Mouse (Mus musculus) neural tube, embryonic 12.5 days (tissue): ENCODE data around the gene Ntn5. TPM values are rescaled to one million over a fixed set of nuclear protein-coding genes. Genes with fewer than 3 reads are reported as not detected.

ENCODE experiments used
- ATAC-seq: fragments of 200-750 bp; cut with Nextera tagmentation; 2 replicates; pipeline ENCODE4 v1.8.0; 2017; ENCODE audit warnings: low read depth, mild to moderate bottlenecking, moderate TSS enrichment, moderate library complexity; ENCODE audit not compliant: low FRiP score
- H3K27ac ChIP-seq: fragments of 300-500 bp; sonication (generic); 2 replicates; pipeline ENCODE4 v1.5.1; 2016
- H3K27me3 ChIP-seq: fragments of 300-500 bp; sonication (generic); replicated peaks from 2 replicates; pipeline ENCODE4 v1.6.1; 2016; ENCODE audit warnings: mild to moderate bottlenecking
- H3K36me3 ChIP-seq: fragments of 300-500 bp; sonication (generic); 2 replicates; pipeline ENCODE4 v1.6.1; 2016; ENCODE audit warnings: mild to moderate bottlenecking
- H3K4me1 ChIP-seq: fragments of 300-500 bp; sonication (generic); 2 replicates; pipeline ENCODE4 v1.6.1; 2016
- H3K4me2 ChIP-seq: fragments of 300-500 bp; sonication (generic); replicated peaks from 2 replicates; pipeline ENCODE4 v1.6.1; 2016; ENCODE audit warnings: mild to moderate bottlenecking
- H3K4me3 ChIP-seq: fragments of 300-500 bp; sonication (generic); 2 replicates; pipeline ENCODE4 v1.5.1; 2016
- H3K9ac ChIP-seq: fragments of 300-500 bp; sonication (generic); 2 replicates; pipeline ENCODE4 v1.6.1; 2016; ENCODE audit warnings: mild to moderate bottlenecking
- H3K9me3 ChIP-seq: fragments of 300-500 bp; sonication (generic); 2 replicates; pipeline ENCODE4 v1.6.1; 2016; ENCODE audit warnings: mild to moderate bottlenecking
- WGBS: fragments of 180-500 bp; shearing (Covaris S2); methylation state at CpG from one replicate; pipeline ENCODE4 v1.1.7; 2016; 5-methylcytosine and 5-hydroxymethylcytosine counted together
- polyA plus RNA-seq: library from polyadenylated mRNA; unstranded; fragments of >200 nt; fragmentation: Nextera tagmentation; extraction: Ambion mirVana; gene quantifications from 2 replicates; pipeline ENCODE4 v1.2.1, GENCODE M21; 2016

Gene Ntn5
- polyA plus RNA-seq: 1.2 and 1.7 TPM in 2 replicates

DNA sequence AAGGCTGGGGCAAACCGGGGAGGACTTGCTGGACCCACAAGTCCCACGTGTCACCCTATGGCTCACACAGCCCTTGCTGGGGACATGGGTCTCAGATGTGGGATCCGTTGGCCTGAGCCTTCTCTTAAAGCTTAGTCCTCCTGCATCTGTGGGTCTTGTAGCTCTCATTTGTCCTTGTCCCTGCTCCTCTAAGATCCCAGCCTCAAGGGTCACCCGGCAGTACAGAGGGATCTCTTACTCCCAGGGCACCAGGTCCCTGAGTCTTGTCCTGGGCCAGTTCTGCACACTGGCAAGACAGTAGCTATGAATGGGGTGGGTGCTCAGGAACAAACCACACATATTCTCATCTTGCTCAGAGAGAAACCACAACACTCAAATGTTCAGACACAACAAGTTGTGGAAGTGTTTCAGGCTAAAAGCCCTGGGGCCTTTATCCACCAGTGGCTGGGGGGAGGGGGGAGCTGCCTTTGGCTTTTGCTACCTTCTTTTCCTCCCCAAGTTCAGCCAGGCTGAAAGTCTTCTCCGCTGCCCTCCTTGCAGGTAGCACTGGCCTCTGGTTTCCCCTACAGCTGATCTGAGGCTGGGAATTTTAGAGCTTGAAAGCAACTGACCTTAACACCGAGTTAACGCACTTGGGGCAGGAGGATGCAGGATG, at the start of gene Ntn5:
Gene Ntn5 (plus strand): TSS at position 627 of the 655 bp plus-strand sequence.
- Histone ChIP-seq H3K9me3 (no peaks in the 10 kb centered on the region), H3K4me1 (peaks cover 19% of the 10 kb centered on the region), H3K9ac (0 out of 2 replicates have a peak within 1 kb of the TSS, but pooled peaks have one; percentile 7), H3K27ac (no peak within 1 kb of the TSS), H3K27me3 (no peaks in the 10 kb centered on the region), H3K4me2 (peak within 1 kb of the TSS; percentile 47; the same call in 1 of the 2 replicates), H3K36me3 (no peaks in the 10 kb centered on the region), H3K4me3 (no peak within 1 kb of the TSS)
- 79% methylated on average over 7 of the region's 7 CpGs for WGBS
- no peak for ATAC-seq

DNA sequence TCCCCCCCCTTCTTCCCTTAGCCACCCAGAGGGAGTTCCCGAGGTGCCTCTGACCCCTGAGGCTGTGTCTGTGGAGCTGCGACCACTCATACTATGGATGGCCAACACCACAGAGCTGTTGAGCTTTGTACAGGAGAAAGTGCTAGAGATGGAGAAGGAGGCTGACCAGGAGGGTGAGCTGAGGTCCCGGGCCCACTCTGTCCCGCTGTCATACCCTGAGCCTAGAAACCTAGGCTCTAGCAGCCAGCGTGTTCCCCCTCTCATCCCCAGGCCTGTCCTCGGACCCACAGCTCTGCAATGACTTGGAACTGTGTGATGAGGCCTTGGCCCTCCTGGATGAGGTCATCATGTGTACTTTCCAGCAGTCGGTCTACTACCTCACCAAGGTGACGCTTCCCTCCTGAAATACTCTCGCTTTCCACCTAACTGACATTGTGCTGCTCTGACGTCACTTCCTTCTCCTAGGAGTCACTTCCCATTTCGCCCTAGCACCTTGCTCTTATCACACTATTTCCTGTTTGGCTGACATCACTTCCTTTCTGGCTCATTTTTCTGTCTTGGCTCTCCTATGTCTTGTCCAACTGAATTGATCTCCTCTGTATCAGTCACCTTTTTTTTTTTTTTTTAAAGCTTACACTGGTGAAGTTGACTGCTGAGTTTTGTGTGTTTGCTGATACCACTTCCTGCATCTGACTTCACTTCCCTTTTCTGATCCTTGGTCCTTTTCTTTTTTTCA, 48.7 kb upstream of the Ntn5 start:
- peaks cover 14% of the 10 kb centered on the region for H3K4me1 ChIP-seq
- no peaks in the 10 kb centered on the region for H3K9me3 ChIP-seq
- H3K9ac ChIP-seq: no peak overlapping the region
- no peak for ATAC-seq
- H3K4me2 ChIP-seq: no peak overlapping the region
- 0 out of 2 replicates have a peak, but pooled peaks cover 9% of the 10 kb centered on the region for H3K27me3 ChIP-seq
- WGBS: 92% methylated on average over 11 of the region's 11 CpGs
- H3K4me3 ChIP-seq: no peak overlapping the region
- no peak overlapping the region for H3K27ac ChIP-seq
- H3K36me3 ChIP-seq: peaks cover 5% of the 10 kb centered on the region; the same call in 1 of the 2 replicates

DNA sequence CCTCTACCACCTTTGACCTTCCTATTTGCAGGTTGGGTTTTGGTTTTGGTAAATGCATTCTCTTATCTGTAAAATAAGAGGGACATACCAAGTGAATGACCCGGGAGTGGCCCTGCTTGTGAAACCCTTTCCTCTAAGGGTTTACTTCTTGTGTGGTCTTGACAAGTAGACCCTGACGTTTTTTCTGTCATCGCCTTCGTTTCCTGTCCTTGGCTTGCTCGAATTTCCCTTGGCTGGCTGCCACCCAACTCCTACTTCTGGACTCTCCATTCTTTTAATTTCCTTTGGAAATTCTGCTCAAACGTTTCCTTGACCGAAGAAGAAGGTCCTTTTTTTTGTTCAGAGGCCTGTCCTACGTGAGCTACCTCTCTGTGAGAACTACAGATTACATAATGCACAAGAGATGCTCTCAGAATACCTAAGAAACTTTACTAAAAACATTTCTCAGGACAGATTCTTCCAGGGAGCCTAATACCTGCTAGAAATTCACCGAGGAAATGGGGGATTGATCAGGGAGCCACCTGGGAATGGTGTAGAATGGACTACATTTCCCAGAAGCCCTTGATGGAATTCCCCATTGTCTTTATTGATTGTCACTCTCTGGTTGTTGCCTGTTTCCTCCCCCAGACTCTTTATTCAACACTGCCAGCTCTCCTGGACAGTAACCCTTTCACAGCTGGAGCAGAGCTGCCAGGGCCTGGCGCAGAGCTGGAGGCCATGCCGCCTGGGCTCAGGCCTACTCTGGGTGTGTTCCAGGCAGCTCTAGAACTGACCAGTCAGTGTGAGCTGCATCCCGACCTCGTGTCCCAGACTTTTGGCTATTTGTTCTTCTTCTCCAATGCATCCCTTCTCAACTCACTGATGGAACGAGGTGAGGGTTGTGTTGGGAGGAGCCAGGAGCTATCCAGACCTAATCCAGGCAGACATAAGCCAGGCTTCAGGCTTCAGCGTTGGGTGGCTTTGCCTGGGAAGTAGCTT, 47.8 kb upstream of the Ntn5 start:
- H3K27ac ChIP-seq: no peak overlapping the region
- 0 out of 2 replicates have a peak, but pooled peaks cover 9% of the 10 kb centered on the region for H3K27me3 ChIP-seq
- H3K4me1 ChIP-seq: peaks cover 14% of the 10 kb centered on the region
- H3K4me3 ChIP-seq: no peak overlapping the region
- 86% methylated on average over 15 of the region's 15 CpGs for WGBS
- H3K9me3 ChIP-seq: no peaks in the 10 kb centered on the region
- H3K9ac ChIP-seq: no peak overlapping the region
- peaks cover 5% of the 10 kb centered on the region; the same call in 1 of the 2 replicates for H3K36me3 ChIP-seq
- H3K4me2 ChIP-seq: no peak overlapping the region
- no peak for ATAC-seq

DNA sequence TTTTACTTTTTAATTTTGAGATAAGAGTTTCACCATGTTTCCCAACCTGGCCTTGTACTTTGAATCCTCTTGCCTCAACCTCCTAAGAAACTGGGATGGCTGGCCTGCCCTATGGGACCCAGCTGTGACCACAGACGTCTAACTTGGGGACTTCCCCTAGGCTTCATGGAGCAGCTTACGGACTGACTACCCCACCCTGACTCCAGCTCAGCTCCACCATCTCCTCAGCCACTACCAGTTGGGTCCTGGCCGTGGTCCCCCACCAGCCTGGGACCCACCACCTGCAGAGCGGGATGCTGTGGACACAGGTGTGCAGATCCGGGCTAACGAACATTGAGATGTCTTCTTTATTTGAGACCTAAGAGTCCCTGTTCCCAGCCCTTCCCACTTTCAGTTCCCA, 46.1 kb upstream of the Ntn5 start:
- Histone ChIP-seq H3K4me2 (peak overlapping the region; percentile 53; the same call in 1 of the 2 replicates), H3K4me3 (no peak overlapping the region)

DNA sequence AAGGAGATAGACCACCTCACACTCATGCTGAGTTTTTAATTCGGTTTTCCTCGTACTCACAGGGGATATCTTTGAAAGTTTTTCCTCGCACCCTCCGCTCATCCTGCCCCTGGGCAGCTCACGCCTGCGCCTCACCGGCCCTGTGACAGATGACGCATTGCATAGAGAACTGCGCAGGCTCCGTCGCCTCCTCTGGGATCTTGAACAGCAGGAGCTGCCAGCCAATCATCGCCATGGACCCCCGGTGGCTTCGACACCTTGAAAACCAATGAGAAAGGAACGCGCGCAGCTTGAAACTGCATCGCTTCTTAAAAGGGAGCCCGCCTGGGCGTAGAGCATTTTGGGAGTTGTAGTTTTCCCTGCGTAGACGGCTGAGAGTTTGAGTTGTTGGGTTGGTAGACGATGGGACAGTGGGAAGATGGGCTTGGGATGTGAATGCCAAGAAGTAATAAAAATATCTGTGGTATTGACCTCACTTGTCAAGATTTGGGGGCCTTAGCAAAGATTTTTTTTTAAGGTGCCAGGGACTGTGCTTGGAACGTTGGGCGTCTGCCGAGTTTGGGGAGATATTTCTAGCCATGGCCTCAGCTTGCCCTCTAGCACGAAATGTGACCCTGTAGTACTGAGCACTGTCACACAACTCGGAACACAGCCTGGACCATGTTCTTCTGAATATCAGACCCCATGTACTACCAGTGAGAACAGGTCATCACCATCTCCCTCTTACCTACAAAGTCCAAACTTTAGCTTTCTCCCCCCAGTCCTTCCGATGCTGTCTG, 45.0 kb upstream of the Ntn5 start:
- no peaks in the 10 kb centered on the region for H3K27me3 ChIP-seq
- peak; percentile 69 for ATAC-seq
- H3K27ac ChIP-seq: no peak overlapping the region
- H3K9me3 ChIP-seq: no peaks in the 10 kb centered on the region
- 0 out of 2 replicates have a peak overlapping the region, but pooled peaks have one; percentile 23 for H3K9ac ChIP-seq
- H3K4me1 ChIP-seq: peaks cover 15% of the 10 kb centered on the region
- H3K4me2 ChIP-seq: peak overlapping the region; percentile 53
- WGBS: 20% methylated on average over 29 of the region's 29 CpGs
- peaks cover 5% of the 10 kb centered on the region; the same call in 1 of the 2 replicates for H3K36me3 ChIP-seq
- H3K4me3 ChIP-seq: peak overlapping the region; percentile 13; the same call in 1 of the 2 replicates

More for the DNA sequence above, 46.1 kb upstream of the Ntn5 start:
- Histone ChIP-seq H3K27me3 (0 out of 2 replicates have a peak, but pooled peaks cover 4% of the 10 kb centered on the region), H3K9me3 (no peaks in the 10 kb centered on the region), H3K36me3 (peaks cover 5% of the 10 kb centered on the region; the same call in 1 of the 2 replicates), H3K4me1 (peaks cover 12% of the 10 kb centered on the region), H3K9ac (0 out of 2 replicates have a peak overlapping the region, but pooled peaks have one; percentile 23), H3K27ac (no peak overlapping the region)
- 94% methylated on average over 6 of the region's 6 CpGs for WGBS
- no peak for ATAC-seq

DNA sequence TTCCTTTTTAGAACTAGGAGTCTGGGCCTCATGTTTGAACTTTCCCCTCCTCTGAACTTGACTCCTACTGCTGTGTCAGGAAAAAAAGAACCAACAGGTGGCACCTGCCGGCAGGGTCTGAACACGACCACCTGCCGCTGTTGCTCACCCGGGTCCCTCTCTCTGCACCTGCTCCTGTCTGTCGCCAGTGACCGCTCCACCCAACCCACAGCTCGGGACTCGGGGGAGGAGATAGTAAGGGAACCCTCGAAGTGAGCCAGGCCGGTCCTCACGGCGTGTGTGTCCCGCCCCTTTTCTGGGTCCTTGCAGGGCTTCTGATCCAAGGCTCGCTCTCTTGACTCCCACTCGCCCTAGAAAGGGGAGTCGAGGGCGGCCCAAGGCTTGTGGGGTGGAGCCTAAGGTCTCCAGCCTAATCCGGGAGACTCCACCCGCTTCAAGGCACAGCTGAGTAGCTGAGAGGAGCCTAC, 44.2 kb upstream of the Ntn5 start, which contains the start of gene Mamstr:
Gene Mamstr (plus strand): TSS at position 417 of the 467 bp plus-strand sequence.
- no peak for ATAC-seq
- peaks cover 5% of the 10 kb centered on the region; the same call in 1 of the 2 replicates for H3K36me3 ChIP-seq
- peaks cover 19% of the 10 kb centered on the region for H3K4me1 ChIP-seq
- H3K27me3 ChIP-seq: no peaks in the 10 kb centered on the region
- no peaks in the 10 kb centered on the region for H3K9me3 ChIP-seq
- no peak within 1 kb of the TSS for H3K9ac ChIP-seq
- H3K4me3 ChIP-seq: no peak within 1 kb of the TSS
- 26% methylated on average over 19 of the region's 19 CpGs for WGBS
- no peak within 1 kb of the TSS for H3K4me2 ChIP-seq
- no peak within 1 kb of the TSS for H3K27ac ChIP-seq

DNA sequence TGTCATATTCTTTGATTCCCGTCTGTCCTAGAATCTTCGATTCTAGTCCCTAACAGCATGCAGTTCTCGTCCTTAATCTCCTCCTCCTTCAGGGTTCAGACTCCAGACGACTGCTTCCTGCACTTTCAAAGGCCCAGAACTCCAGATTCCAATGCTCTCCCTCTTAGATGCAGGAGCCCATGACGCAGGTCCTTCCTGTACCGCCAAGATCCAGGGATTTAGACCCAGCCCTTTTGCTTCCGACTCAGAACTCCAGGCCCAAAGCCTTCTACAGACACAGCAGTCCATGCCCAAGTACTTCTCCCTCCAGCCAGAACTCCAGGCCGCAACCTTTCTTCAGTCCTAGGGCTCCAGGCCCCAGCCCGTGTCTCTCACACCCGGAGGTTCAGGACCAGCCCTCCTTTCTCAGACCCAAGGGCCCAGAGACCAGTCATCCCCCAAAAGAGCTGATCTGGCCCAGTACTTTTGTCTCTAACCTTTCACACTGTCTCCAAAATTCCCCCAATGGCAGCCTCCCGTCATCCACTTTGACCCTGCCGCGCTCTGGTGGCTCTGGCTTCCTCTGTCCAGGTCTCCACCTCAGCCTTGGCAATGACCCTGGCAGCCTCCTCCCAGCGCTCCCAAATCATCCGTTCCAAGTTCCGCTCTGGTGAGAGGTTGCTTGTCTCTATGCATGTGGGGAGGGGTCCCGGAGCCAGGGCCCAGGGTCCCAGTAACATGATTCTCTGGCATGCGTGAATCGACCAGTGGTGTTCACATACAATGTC, 43.4 kb upstream of the Ntn5 start:
- whole genome bisulfite sequencing: 75% methylated on average over 19 of the region's 19 CpGs
- Histone ChIP-seq H3K9me3 (no peaks in the 10 kb centered on the region), H3K36me3 (peaks cover 5% of the 10 kb centered on the region; the same call in 1 of the 2 replicates), H3K4me1 (peaks cover 25% of the 10 kb centered on the region), H3K27me3 (no peaks in the 10 kb centered on the region), H3K9ac (no peak overlapping the region), H3K27ac (no peak overlapping the region), H3K4me3 (no peak overlapping the region), H3K4me2 (no peak overlapping the region)
- no peak for ATAC-seq

DNA sequence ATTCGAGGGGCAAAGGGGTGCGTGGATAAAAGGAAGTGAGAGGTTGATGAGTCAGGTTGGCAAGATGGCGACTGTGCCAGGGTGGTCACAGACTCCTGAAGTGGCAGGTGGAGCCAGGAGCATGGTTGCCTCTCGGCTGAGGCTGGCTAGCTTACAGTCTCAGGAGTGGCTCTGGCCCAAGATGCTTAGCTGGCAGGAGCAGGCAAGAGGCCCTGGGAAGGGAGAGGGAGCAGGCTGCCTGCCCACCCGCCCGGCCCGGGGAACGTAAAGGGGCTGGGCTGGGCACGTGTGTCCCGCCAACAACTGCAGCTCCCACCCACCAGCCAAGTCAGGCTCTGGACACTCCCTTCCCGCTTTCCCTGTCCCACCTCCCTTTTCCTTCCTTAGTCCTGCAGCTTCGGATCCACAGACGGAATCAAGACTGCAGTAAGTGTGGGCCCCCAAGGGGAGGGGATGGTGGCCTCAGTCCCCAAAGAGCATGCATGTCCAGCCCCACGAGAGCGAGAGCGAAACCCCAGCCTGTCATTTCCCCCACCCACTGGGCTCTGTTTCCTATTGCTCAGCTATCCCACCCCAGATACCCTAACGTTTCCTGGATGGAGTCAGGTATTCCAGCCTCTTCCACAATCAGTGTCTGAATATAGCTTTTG, 42.3 kb upstream of the Ntn5 start:
- no peak overlapping the region for H3K9ac ChIP-seq
- no peak for ATAC-seq
- peaks cover 25% of the 10 kb centered on the region for H3K4me1 ChIP-seq
- H3K4me2 ChIP-seq: 0 out of 2 replicates have a peak overlapping the region, but pooled peaks have one; percentile 7
- WGBS: 68% methylated on average over 17 of the region's 17 CpGs
- H3K27ac ChIP-seq: no peak overlapping the region
- H3K9me3 ChIP-seq: no peaks in the 10 kb centered on the region
- H3K4me3 ChIP-seq: no peak overlapping the region
- peaks cover under 1% of the 10 kb centered on the region; the same call in 1 of the 2 replicates for H3K36me3 ChIP-seq
- H3K27me3 ChIP-seq: no peaks in the 10 kb centered on the region

DNA sequence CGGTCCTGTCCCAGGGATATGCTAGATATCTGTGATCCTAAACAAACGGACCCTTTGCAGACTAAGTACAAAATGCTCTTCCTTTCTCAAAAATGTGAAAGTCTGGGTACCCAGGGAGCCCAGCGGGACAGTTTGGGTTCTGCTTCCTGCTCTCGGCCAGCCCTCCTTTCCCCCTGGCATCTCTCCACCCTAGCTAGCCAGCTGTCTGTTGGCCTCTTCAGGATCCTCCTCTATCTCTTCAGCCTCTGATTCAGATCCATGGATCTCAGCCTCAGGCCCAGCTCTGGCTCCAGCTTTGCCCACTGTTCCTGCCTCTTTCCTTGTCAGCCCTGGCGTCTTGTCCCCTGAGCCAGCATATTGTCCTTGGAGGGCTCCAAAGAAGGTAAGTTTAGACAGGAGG, 41.7 kb upstream of the Ntn5 start:
- ATAC-seq: no peak
- no peaks in the 10 kb centered on the region for H3K27me3 ChIP-seq
- WGBS: 83% methylated on average over 5 of the region's 5 CpGs
- H3K9ac ChIP-seq: peak overlapping the region; percentile 26; the same call in 1 of the 2 replicates
- H3K27ac ChIP-seq: no peak overlapping the region
- H3K36me3 ChIP-seq: no peaks in the 10 kb centered on the region
- H3K4me1 ChIP-seq: peaks cover 25% of the 10 kb centered on the region
- H3K4me2 ChIP-seq: peak overlapping the region; percentile 72
- no peaks in the 10 kb centered on the region for H3K9me3 ChIP-seq
- H3K4me3 ChIP-seq: no peak overlapping the region
